Mouse (Mus musculus): ENCODE data around the gene Pnma1. TPM values are rescaled to one million over a fixed set of nuclear protein-coding genes. Genes with fewer than 3 reads are reported as not detected.

Pnma1 gene
- total RNA-seq (2021) = under 1 TPM; 0.23 to 0.26 TPM
- long read RNA-seq, experiment 1, partial matches to known transcripts = 0 of 1 reads
- long read RNA-seq, experiment 1, other reads (novel, unspliced or antisense) = 0 of 1 reads
- long read RNA-seq, experiment 2 = 0 reads

- peak; percentile 70 to 71 for DNase-seq
These were observed at the start of gene Pnma1 for GRCm38 (mm10) chr12:84147954-84148621. Gene Pnma1 (minus strand): TSS chr12:84148489.

- no peak for DNase-seq
These were observed 46.9 kb upstream of the Pnma1 start for GRCm38 (mm10) chr12:84195195-84195594.

- DNase-seq = no peak
These were observed 46.3 kb upstream of the Pnma1 start for GRCm38 (mm10) chr12:84194400-84195109.

GRCm38 (mm10) chr12:84193642-84194399, 45.5 kb upstream of the Pnma1 start:
- peak; percentile 95 for DNase-seq

GRCm38 (mm10) chr12:84192741-84193641, 44.7 kb upstream of the Pnma1 start:
- DNase-seq = peak; percentile 79 to 86

- DNase-seq = no peak
These were observed 44.0 kb upstream of the Pnma1 start for GRCm38 (mm10) chr12:84192280-84192679.

- DNase-seq = no peak
These were observed 43.5 kb upstream of the Pnma1 start for GRCm38 (mm10) chr12:84191770-84192169.

- DNase-seq = no peak
These were observed 42.9 kb upstream of the Pnma1 start for GRCm38 (mm10) chr12:84191190-84191589.

- DNase-seq = no peak
These were observed 42.0 kb upstream of the Pnma1 start for GRCm38 (mm10) chr12:84190151-84190820.

GRCm38 (mm10) chr12:84188881-84189444, 40.7 kb upstream of the Pnma1 start:
- no peak for DNase-seq

- no peak for DNase-seq
These were observed 39.7 kb upstream of the Pnma1 start for GRCm38 (mm10) chr12:84187752-84188601.

- DNase-seq = peak; percentile 70 to 76
These were observed 38.7 kb upstream of the Pnma1 start for GRCm38 (mm10) chr12:84186950-84187349.

GRCm38 (mm10) chr12:84186536-84186935, 38.2 kb upstream of the Pnma1 start:
- no peak for DNase-seq

GRCm38 (mm10) chr12:84185547-84185946, 37.3 kb upstream of the Pnma1 start:
- DNase-seq = no peak

- no peak for DNase-seq
These were observed 36.7 kb upstream of the Pnma1 start for GRCm38 (mm10) chr12:84184979-84185378.

GRCm38 (mm10) chr12:84181999-84182398, 33.7 kb upstream of the Pnma1 start:
- DNase-seq = no peak

- peak; percentile 93 to 95 for DNase-seq
These were observed 32.6 kb upstream of the Pnma1 start for GRCm38 (mm10) chr12:84180701-84181435.

GRCm38 (mm10) chr12:84180090-84180489, 31.8 kb upstream of the Pnma1 start:
- DNase-seq = peak in 1 of 2 experiments; percentile 28

Data from adrenal gland, postnatal 36 days (tissue).